Mouse (Mus musculus) lung, embryonic 15.5 days (tissue): ENCODE measurements around the gene Grk6. TPM values are rescaled to one million over a fixed set of nuclear protein-coding genes. Genes with fewer than 3 reads are reported as not detected.
"Not testable (repeated sequence)": the region's sequence is repeated elsewhere in the genome, so short reads cannot be mapped to it uniquely, and the experiment has no call there.

ENCODE experiments used
- ATAC-seq: fragments of 200-750 bp; cut with Nextera tagmentation; 2 replicates; pipeline ENCODE4 v1.8.0; 2017; ENCODE audit warnings: moderate number of reproducible peaks, borderline replicate concordance; ENCODE audit not compliant: low FRiP score, low TSS enrichment; ENCODE audit errors: extremely low read depth
- H3K27ac ChIP-seq: fragments of 300-500 bp; sonication (generic); 2 replicates; pipeline ENCODE4 v1.5.1; 2015; ENCODE audit warnings: moderate library complexity, mild to moderate bottlenecking, inconsistent platforms
- H3K27me3 ChIP-seq: fragments of 300-500 bp; sonication (generic); 2 replicates; pipeline ENCODE4 v1.6.1; 2015; ENCODE audit warnings: inconsistent platforms
- H3K36me3 ChIP-seq: fragments of 300-500 bp; sonication (generic); 2 replicates; pipeline ENCODE4 v1.6.1; 2015; ENCODE audit warnings: inconsistent platforms
- H3K4me1 ChIP-seq: fragments of 300-500 bp; sonication (generic); 2 replicates; pipeline ENCODE4 v1.6.1; 2015; ENCODE audit warnings: inconsistent platforms
- H3K4me2 ChIP-seq: fragments of 300-500 bp; sonication (generic); 2 replicates; pipeline ENCODE4 v1.6.1; 2015; ENCODE audit warnings: inconsistent platforms, mild to moderate bottlenecking, moderate library complexity
- H3K4me3 ChIP-seq: fragments of 300-500 bp; sonication (generic); 2 replicates; pipeline ENCODE4 v1.5.1; 2015; ENCODE audit warnings: mild to moderate bottlenecking, inconsistent platforms
- H3K9ac ChIP-seq: fragments of 300-500 bp; sonication (generic); 2 replicates; pipeline ENCODE4 v1.6.1; 2015; ENCODE audit warnings: inconsistent platforms
- H3K9me3 ChIP-seq: fragments of 300-500 bp; sonication (generic); 2 replicates; pipeline ENCODE4 v1.6.1; 2016; ENCODE audit warnings: inconsistent platforms
- WGBS: fragments of 180-500 bp; shearing (Covaris S2); methylation state at CpG from one replicate; pipeline ENCODE4 v1.1.7; 2015; 5-methylcytosine and 5-hydroxymethylcytosine counted together
- polyA plus RNA-seq: library from polyadenylated mRNA; unstranded; fragments of >200 nt; fragmentation: Nextera tagmentation; extraction: Ambion mirVana; gene quantifications from 2 replicates; pipeline ENCODE4 v1.2.1, GENCODE M21; 2015

Gene Grk6
- polyA plus RNA-seq, 1 experiment from 2014 or later = 45.7 TPM

GRCm38 (mm10) chr13:55431889-55432685, 12.8 kb upstream of the Grk6 start:
- Histone ChIP-seq H3K36me3 (no peaks in the 10 kb centered on the region), H3K9ac (no peak overlapping the region), H3K4me1 (no peaks in the 10 kb centered on the region), H3K4me2 (no peak overlapping the region), H3K4me3 (no peak overlapping the region), H3K9me3 (no peaks in the 10 kb centered on the region), H3K27me3 (no peaks in the 10 kb centered on the region), H3K27ac (no peak overlapping the region)
- WGBS = 65% methylated on average over 10 of the region's 10 CpGs
- ATAC-seq = no peak

GRCm38 (mm10) chr13:55437111-55437629, 7.7 kb upstream of the Grk6 start:
- not testable (repeated sequence) for H3K9ac ChIP-seq, H3K4me1 ChIP-seq, H3K36me3 ChIP-seq, H3K27ac ChIP-seq, H3K27me3 ChIP-seq, H3K4me3 ChIP-seq, ATAC-seq, H3K9me3 ChIP-seq, H3K4me2 ChIP-seq
- 79% methylated on average over 15 of the region's 15 CpGs for WGBS

GRCm38 (mm10) chr13:55443799-55444285, 1.0 kb upstream of the Grk6 start:
- Histone ChIP-seq H3K4me3 (peak overlapping the region; percentile 90), H3K27me3 (no peaks in the 10 kb centered on the region)
- ATAC-seq = no peak

GRCm38 (mm10) chr13:55444286-55444936, 461 bp upstream of the Grk6 start:
- Histone ChIP-seq H3K4me1 (peaks cover 23% of the 10 kb centered on the region), H3K4me3 (peak overlapping the region; percentile 90)

More at GRCm38 (mm10) chr13:55443799-55444285, 1.0 kb upstream of the Grk6 start:
- Histone ChIP-seq H3K27ac (peak overlapping the region; percentile 98), H3K4me2 (peak overlapping the region; percentile 62), H3K9me3 (no peaks in the 10 kb centered on the region), H3K4me1 (peaks cover 23% of the 10 kb centered on the region), H3K36me3 (no peaks in the 10 kb centered on the region), H3K9ac (peak overlapping the region; percentile 46)
- 35% methylated on average over 9 of the region's 9 CpGs for WGBS

GRCm38 (mm10) chr13:55445361-55446091, 654 bp downstream of the Grk6 start:
- ATAC-seq = no peak
- peak overlapping the region; percentile 90 for H3K4me3 ChIP-seq
- peak overlapping the region; percentile 62 for H3K4me2 ChIP-seq
- peaks cover 23% of the 10 kb centered on the region for H3K4me1 ChIP-seq
- peak overlapping the region; percentile 97 for H3K9ac ChIP-seq
- no peaks in the 10 kb centered on the region for H3K27me3 ChIP-seq
- H3K9me3 ChIP-seq = no peaks in the 10 kb centered on the region
- under 1% methylated on average over 66 of the region's 66 CpGs for WGBS
- H3K27ac ChIP-seq = peak overlapping the region; percentile 98
- H3K36me3 ChIP-seq = peaks cover 10% of the 10 kb centered on the region

More at GRCm38 (mm10) chr13:55444286-55444936, 461 bp upstream of the Grk6 start:
- 1% methylated on average over 33 of the region's 33 CpGs for WGBS
- Histone ChIP-seq H3K36me3 (no peaks in the 10 kb centered on the region), H3K27me3 (no peaks in the 10 kb centered on the region), H3K9ac (peak overlapping the region; percentile 46), H3K27ac (peak overlapping the region; percentile 98), H3K4me2 (peak overlapping the region; percentile 62), H3K9me3 (no peaks in the 10 kb centered on the region)
- peak; percentile 86 for ATAC-seq

GRCm38 (mm10) chr13:55446483-55447105, 1.7 kb downstream of the Grk6 start:
- Histone ChIP-seq H3K4me2 (peak overlapping the region; percentile 62), H3K36me3 (peaks cover 21% of the 10 kb centered on the region), H3K27ac (no peak overlapping the region), H3K4me1 (peaks cover 23% of the 10 kb centered on the region), H3K27me3 (no peaks in the 10 kb centered on the region), H3K4me3 (peak overlapping the region; percentile 90), H3K9ac (0 out of 2 replicates have a peak overlapping the region, but pooled peaks have one; percentile 97), H3K9me3 (no peaks in the 10 kb centered on the region)
- ATAC-seq = no peak
- 72% methylated on average over 6 of the region's 6 CpGs for WGBS

GRCm38 (mm10) chr13:55447543-55447943, 2.7 kb downstream of the Grk6 start:
- H3K4me3 ChIP-seq = no peak overlapping the region
- H3K4me1 ChIP-seq = peaks cover 23% of the 10 kb centered on the region
- no peak overlapping the region for H3K27ac ChIP-seq
- ATAC-seq = no peak
- no peaks in the 10 kb centered on the region for H3K9me3 ChIP-seq
- peak overlapping the region; percentile 62; the same call in 1 of the 2 replicates for H3K4me2 ChIP-seq
- H3K9ac ChIP-seq = no peak overlapping the region
- H3K36me3 ChIP-seq = peaks cover 30% of the 10 kb centered on the region
- WGBS = 42% methylated on average over 3 of the region's 3 CpGs
- H3K27me3 ChIP-seq = no peaks in the 10 kb centered on the region

- no peak for ATAC-seq
- Histone ChIP-seq H3K4me2 (no peak overlapping the region), H3K27ac (no peak overlapping the region), H3K36me3 (peaks cover 36% of the 10 kb centered on the region), H3K4me3 (no peak overlapping the region), H3K9me3 (no peaks in the 10 kb centered on the region), H3K4me1 (peaks cover 23% of the 10 kb centered on the region), H3K9ac (no peak overlapping the region), H3K27me3 (no peaks in the 10 kb centered on the region)
- 87% methylated on average over 5 of the region's 5 CpGs for WGBS
Measured at GRCm38 (mm10) chr13:55448131-55448530, 3.3 kb downstream of the Grk6 start.

- no peak overlapping the region for H3K9ac ChIP-seq
- peaks cover 46% of the 10 kb centered on the region for H3K36me3 ChIP-seq
- H3K9me3 ChIP-seq = no peaks in the 10 kb centered on the region
- no peak overlapping the region for H3K27ac ChIP-seq
- peaks cover 17% of the 10 kb centered on the region for H3K4me1 ChIP-seq
- ATAC-seq = no peak
- no peaks in the 10 kb centered on the region for H3K27me3 ChIP-seq
- H3K4me2 ChIP-seq = no peak overlapping the region
- H3K4me3 ChIP-seq = no peak overlapping the region
- WGBS = 92% methylated on average over 9 of the region's 9 CpGs
Measured at GRCm38 (mm10) chr13:55449205-55449604, 4.3 kb downstream of the Grk6 start.

GRCm38 (mm10) chr13:55449679-55450441, 5.0 kb downstream of the Grk6 start:
- Histone ChIP-seq H3K36me3 (peaks cover 51% of the 10 kb centered on the region), H3K27ac (no peak overlapping the region), H3K4me1 (peaks cover 17% of the 10 kb centered on the region), H3K4me3 (no peak overlapping the region), H3K4me2 (no peak overlapping the region), H3K9ac (no peak overlapping the region), H3K27me3 (no peaks in the 10 kb centered on the region), H3K9me3 (no peaks in the 10 kb centered on the region)
- no peak for ATAC-seq
- 89% methylated on average over 17 of the region's 17 CpGs for WGBS
